Mouse (Mus musculus) kidney, embryonic 14.5 days (tissue): ENCODE data around the gene Alcam. TPM values are rescaled to one million over a fixed set of nuclear protein-coding genes. Genes with fewer than 3 reads are reported as not detected.

Experiments used
- ATAC-seq: fragments of 200-750 bp; cut with Nextera tagmentation; 2 replicates; pipeline ENCODE4 v1.8.0; 2017; ENCODE audit warnings: moderate number of reproducible peaks, mild to moderate bottlenecking, moderate TSS enrichment, moderate library complexity; ENCODE audit not compliant: low FRiP score, low TSS enrichment
- H3K27ac ChIP-seq: fragments of 300-500 bp; sonication (generic); 2 replicates; pipeline ENCODE4 v1.5.1; 2014; ENCODE audit warnings: low read depth, mild to moderate bottlenecking, low read length, moderate library complexity, mixed read lengths
- H3K27me3 ChIP-seq: fragments of 300-500 bp; sonication (generic); 2 replicates; pipeline ENCODE4 v1.6.1; 2014; ENCODE audit warnings: mild to moderate bottlenecking, low read length; ENCODE audit not compliant: control insufficient read depth, insufficient read depth
- H3K36me3 ChIP-seq: fragments of 300-500 bp; sonication (generic); 2 replicates; pipeline ENCODE4 v1.6.1; 2014; ENCODE audit warnings: low read length, mixed read lengths; ENCODE audit not compliant: control insufficient read depth, insufficient read depth
- H3K4me1 ChIP-seq: fragments of 300-500 bp; sonication (generic); 2 replicates; pipeline ENCODE4 v1.6.1; 2014; ENCODE audit warnings: low read length, mixed read lengths; ENCODE audit not compliant: control insufficient read depth, insufficient read depth
- H3K4me2 ChIP-seq: fragments of 300-500 bp; sonication (generic); replicated peaks from 2 replicates; pipeline ENCODE4 v1.6.1; 2014; ENCODE audit warnings: low read depth, mild to moderate bottlenecking, low read length
- H3K4me3 ChIP-seq: fragments of 300-500 bp; sonication (generic); 2 replicates; pipeline ENCODE4 v1.5.1; 2014; ENCODE audit warnings: mild to moderate bottlenecking, low read length
- H3K9ac ChIP-seq: fragments of 300-500 bp; sonication (generic); 2 replicates; pipeline ENCODE4 v1.6.1; 2014; ENCODE audit warnings: low read depth, mild to moderate bottlenecking, low read length, moderate library complexity
- H3K9me3 ChIP-seq: fragments of 300-500 bp; sonication (generic); 2 replicates; pipeline ENCODE4 v1.6.1; 2016; ENCODE audit warnings: low read length; ENCODE audit not compliant: control insufficient read depth
- WGBS: fragments of 180-500 bp; shearing (Covaris S2); extraction: QIAGEN DNeasy Blood & Tissue Kit; methylation state at CpG from one replicate; pipeline ENCODE4 v1.1.7; 2014; 5-methylcytosine and 5-hydroxymethylcytosine counted together
- polyA plus RNA-seq: library from polyadenylated mRNA; unstranded; fragments of >200 nt; fragmentation: Nextera tagmentation; extraction: Ambion mirVana; gene quantifications from 2 replicates; pipeline ENCODE4 v1.2.1, GENCODE M21; 2014

Alcam gene
- polyA plus RNA-seq, 1 experiment from 2014 or later = 101 TPM

- Histone ChIP-seq H3K27ac (no peak overlapping the region), H3K36me3 (no peaks in the 10 kb centered on the region), H3K9me3 (no peaks in the 10 kb centered on the region), H3K27me3 (no peaks in the 10 kb centered on the region), H3K4me2 (no peak overlapping the region), H3K9ac (no peak overlapping the region), H3K4me3 (no peak overlapping the region), H3K4me1 (no peaks in the 10 kb centered on the region)
- ATAC-seq = no peak
Observed at GRCm38 (mm10) chr16:52468426-52468825, 14.6 kb upstream of the Alcam start.

- H3K9me3 ChIP-seq = no peaks in the 10 kb centered on the region
- no peaks in the 10 kb centered on the region for H3K36me3 ChIP-seq
- H3K27ac ChIP-seq = no peak overlapping the region
- H3K27me3 ChIP-seq = no peaks in the 10 kb centered on the region
- H3K4me2 ChIP-seq = no peak overlapping the region
- H3K4me1 ChIP-seq = no peaks in the 10 kb centered on the region
- 43% methylated on average over 6 of the region's 6 CpGs for WGBS
- H3K9ac ChIP-seq = no peak overlapping the region
- no peak overlapping the region for H3K4me3 ChIP-seq
- ATAC-seq = peak; percentile 82
Observed at GRCm38 (mm10) chr16:52466770-52467169, 12.9 kb upstream of the Alcam start.

GRCm38 (mm10) chr16:52464597-52464996, 10.7 kb upstream of the Alcam start:
- no peak overlapping the region for H3K27ac ChIP-seq
- H3K36me3 ChIP-seq = no peaks in the 10 kb centered on the region
- H3K4me1 ChIP-seq = no peaks in the 10 kb centered on the region
- H3K27me3 ChIP-seq = no peaks in the 10 kb centered on the region
- H3K9ac ChIP-seq = no peak overlapping the region
- ATAC-seq = no peak
- no peak overlapping the region for H3K4me3 ChIP-seq
- H3K9me3 ChIP-seq = no peaks in the 10 kb centered on the region
- 88% methylated on average over 1 of the region's 1 CpGs for WGBS
- no peak overlapping the region for H3K4me2 ChIP-seq

DNA sequence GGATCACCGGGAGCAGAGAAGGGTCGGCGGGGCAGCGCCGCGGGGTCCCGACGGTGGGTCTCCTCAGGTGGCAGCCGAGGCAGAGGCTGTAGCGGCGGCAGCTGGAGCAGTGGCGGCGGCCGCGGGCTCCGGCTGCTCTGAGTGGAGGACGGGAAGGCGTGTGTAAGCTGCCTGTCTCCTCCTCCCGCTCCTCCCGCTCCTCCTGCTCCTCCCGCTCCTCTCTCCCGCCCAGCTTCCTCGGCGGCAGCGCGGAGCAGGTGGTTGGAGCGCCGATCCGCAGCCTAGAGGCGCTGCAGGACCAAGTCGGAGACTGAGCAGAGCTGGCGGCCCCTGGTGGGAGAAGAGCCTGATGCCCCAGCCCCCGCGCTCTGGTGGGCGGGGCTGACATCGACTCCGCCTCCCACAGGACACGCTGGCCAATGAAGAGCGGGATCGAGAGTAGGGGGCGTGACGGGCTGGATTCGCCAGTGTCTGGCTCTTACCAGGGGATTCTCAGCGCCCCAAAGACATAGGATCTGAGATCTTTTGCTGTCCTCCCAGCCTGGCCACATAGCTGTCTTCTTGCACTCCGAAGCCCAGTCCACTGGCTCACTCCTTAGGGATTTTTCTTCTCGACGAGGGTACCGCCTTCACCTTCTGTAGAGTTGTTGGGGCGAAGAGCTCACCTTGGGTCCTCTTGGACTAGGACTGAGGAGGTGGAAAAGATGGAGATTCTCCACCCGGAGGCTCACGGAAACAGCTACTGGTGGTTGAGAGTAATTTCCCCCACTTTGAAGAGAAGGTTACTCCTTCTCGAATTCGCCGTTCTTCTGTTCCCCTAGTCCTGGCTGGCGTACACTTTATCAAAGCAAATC, 785 bp downstream of the Alcam start:
- H3K9me3 ChIP-seq = no peaks in the 10 kb centered on the region
- H3K4me1 ChIP-seq = no peaks in the 10 kb centered on the region
- H3K27ac ChIP-seq = peak overlapping the region; percentile 76; the same call in 1 of the 2 replicates
- peak; percentile 96 for ATAC-seq
- under 1% methylated on average over 51 of the region's 55 CpGs for WGBS
- H3K27me3 ChIP-seq = no peaks in the 10 kb centered on the region
- H3K4me2 ChIP-seq = peak overlapping the region; percentile 88
- H3K4me3 ChIP-seq = peak overlapping the region; percentile 74
- H3K9ac ChIP-seq = peak overlapping the region; percentile 73
- H3K36me3 ChIP-seq = no peaks in the 10 kb centered on the region

GRCm38 (mm10) chr16:52452477-52452831, 1.4 kb downstream of the Alcam start:
- no peak; the same call in 1 of the 2 replicates for ATAC-seq
- 0% methylated on average over 19 of the region's 26 CpGs for WGBS
- Histone ChIP-seq H3K9ac (peak overlapping the region; percentile 73), H3K4me3 (peak overlapping the region; percentile 74), H3K9me3 (no peaks in the 10 kb centered on the region), H3K4me1 (no peaks in the 10 kb centered on the region), H3K36me3 (no peaks in the 10 kb centered on the region), H3K4me2 (peak overlapping the region; percentile 88), H3K27me3 (no peaks in the 10 kb centered on the region), H3K27ac (peak overlapping the region; percentile 65; the same call in 1 of the 2 replicates)

DNA sequence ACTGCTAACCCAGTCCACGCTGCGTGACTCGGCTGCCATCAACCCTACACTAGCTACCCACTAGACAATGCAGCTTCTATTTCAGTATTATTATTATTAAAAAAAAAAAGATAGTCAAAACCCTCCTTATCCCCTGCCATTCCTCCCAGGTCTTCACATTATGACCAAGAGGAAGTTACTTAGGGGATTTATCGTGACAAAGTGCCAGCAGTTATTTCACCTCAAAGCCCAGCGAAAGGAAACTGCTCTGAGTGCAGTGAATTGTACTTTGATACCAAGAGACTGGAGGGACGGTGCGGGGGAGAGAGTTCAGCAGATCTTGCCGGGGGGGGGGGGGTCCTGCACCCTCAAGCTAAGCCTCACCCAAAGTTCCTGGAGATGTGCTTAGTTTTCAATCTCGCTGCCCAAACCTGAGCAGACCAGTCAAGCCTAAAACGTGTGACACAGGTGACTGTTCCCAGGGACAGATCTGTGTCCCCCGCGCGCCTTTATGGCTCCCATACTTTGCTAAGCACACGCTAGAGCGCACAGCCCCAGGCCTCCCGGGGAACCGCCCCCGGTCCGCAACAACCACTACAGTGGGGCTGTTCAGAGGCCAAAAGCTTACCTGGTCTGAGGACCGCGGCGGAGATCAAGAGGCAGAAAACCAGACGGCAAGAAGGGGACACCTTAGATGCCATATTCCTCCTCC, 1.9 kb downstream of the Alcam start:
- Histone ChIP-seq H3K4me1 (no peaks in the 10 kb centered on the region), H3K9ac (peak overlapping the region; percentile 73), H3K4me3 (peak overlapping the region; percentile 74), H3K4me2 (peak overlapping the region; percentile 88), H3K27me3 (no peaks in the 10 kb centered on the region), H3K27ac (peak overlapping the region; percentile 65; the same call in 1 of the 2 replicates), H3K36me3 (no peaks in the 10 kb centered on the region), H3K9me3 (no peaks in the 10 kb centered on the region)
- under 1% methylated on average over 23 of the region's 23 CpGs for WGBS
- ATAC-seq = peak; percentile 11; the same call in 1 of the 2 replicates

- WGBS = under 1% methylated on average over 15 of the region's 15 CpGs
- Histone ChIP-seq H3K4me2 (peak overlapping the region; percentile 88), H3K27ac (peak overlapping the region; percentile 4; the same call in 1 of the 2 replicates), H3K36me3 (no peaks in the 10 kb centered on the region), H3K9me3 (no peaks in the 10 kb centered on the region), H3K4me1 (no peaks in the 10 kb centered on the region), H3K9ac (peak overlapping the region; percentile 73), H3K27me3 (no peaks in the 10 kb centered on the region), H3K4me3 (peak overlapping the region; percentile 74)
- ATAC-seq = no peak
Observed at GRCm38 (mm10) chr16:52451101-52451785, 2.6 kb downstream of the Alcam start.

DNA sequence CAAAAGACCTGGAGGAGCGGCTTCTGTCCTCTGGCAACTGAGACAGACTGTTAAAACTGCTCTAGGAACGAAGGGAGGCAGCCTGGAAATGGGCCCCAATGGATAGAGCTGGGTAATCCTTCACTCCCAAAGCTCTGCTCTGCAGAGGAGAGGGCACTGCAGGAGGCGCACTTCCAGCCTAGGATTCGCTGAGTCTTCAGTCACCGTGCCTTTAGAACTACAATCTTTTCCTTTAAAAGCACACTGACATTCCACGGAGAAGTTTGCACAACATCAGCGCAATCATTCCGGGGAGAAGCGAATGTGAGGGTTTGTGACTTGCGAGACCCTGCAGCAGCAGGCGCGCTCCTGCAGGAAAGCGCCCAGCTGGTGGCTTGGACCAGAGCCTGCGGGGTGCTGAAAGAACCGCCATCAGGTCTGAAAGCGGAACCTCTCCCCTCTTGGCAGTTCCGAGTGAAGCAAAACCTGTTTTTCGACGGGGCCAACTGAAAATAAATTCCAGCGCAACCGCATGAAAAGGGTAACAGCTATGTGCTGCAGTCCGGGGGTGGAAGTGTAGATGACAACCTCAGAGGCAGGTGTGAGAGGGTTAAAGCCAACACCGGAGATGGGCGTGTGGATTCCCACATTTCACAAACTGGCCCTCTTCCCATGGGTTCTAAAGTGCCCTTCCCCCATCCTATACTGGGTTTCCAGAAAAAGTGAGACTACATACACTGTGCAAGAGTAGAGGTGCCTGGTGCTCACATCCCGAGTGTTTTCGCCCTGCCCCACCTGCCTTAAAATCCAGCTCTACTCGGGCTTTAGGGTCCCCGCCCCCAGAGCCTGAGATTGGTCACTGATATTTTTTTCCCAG, 3.4 kb downstream of the Alcam start:
- ATAC-seq = no peak
- no peaks in the 10 kb centered on the region for H3K4me1 ChIP-seq
- WGBS = 1% methylated on average over 28 of the region's 28 CpGs

More for the DNA sequence above, 3.4 kb downstream of the Alcam start:
- H3K27ac ChIP-seq = peak overlapping the region; percentile 32; the same call in 1 of the 2 replicates
- no peaks in the 10 kb centered on the region for H3K27me3 ChIP-seq
- peak overlapping the region; percentile 74 for H3K4me3 ChIP-seq
- no peaks in the 10 kb centered on the region for H3K36me3 ChIP-seq
- H3K9me3 ChIP-seq = no peaks in the 10 kb centered on the region
- H3K4me2 ChIP-seq = peak overlapping the region; percentile 88
- H3K9ac ChIP-seq = peak overlapping the region; percentile 73
